Mouse (Mus musculus) midbrain, embryonic 11.5 days (tissue): ENCODE data around the gene Nckipsd. TPM values are rescaled to one million over a fixed set of nuclear protein-coding genes. Genes with fewer than 3 reads are reported as not detected.

Source experiments
- ATAC-seq: fragments of 200-750 bp; cut with Nextera tagmentation; 2 replicates; pipeline ENCODE4 v1.8.0; 2017; ENCODE audit warnings: moderate TSS enrichment, moderate library complexity; ENCODE audit not compliant: low FRiP score
- DNase-seq: peaks from one replicate; pipeline ENCODE4 v3.0.0; 2015; ENCODE audit warnings: low spot score; ENCODE audit errors: missing footprints
- H3K27ac ChIP-seq: fragments of 300-500 bp; sonication (generic); 2 replicates; pipeline ENCODE4 v1.5.1; 2014; ENCODE audit warnings: low read depth, low read length
- H3K27me3 ChIP-seq: fragments of 300-500 bp; sonication (generic); 2 replicates; pipeline ENCODE4 v1.6.1; 2014; ENCODE audit warnings: mild to moderate bottlenecking, low read length, moderate library complexity, mixed read lengths; ENCODE audit not compliant: control insufficient read depth, insufficient read depth
- H3K36me3 ChIP-seq: fragments of 300-500 bp; sonication (generic); 2 replicates; pipeline ENCODE4 v1.6.1; 2014; ENCODE audit warnings: mild to moderate bottlenecking, low read length, moderate library complexity, mixed read lengths; ENCODE audit not compliant: control insufficient read depth, insufficient read depth
- H3K4me1 ChIP-seq: fragments of 300-500 bp; sonication (generic); 2 replicates; pipeline ENCODE4 v1.6.1; 2014; ENCODE audit warnings: low read length; ENCODE audit not compliant: control insufficient read depth, insufficient read depth
- H3K4me2 ChIP-seq: fragments of 300-500 bp; sonication (generic); 2 replicates; pipeline ENCODE4 v1.6.1; 2014; ENCODE audit warnings: mild to moderate bottlenecking, moderate library complexity
- H3K4me3 ChIP-seq: fragments of 300-500 bp; sonication (generic); 2 replicates; pipeline ENCODE4 v1.5.1; 2014; ENCODE audit warnings: low read depth, low read length
- H3K9ac ChIP-seq: fragments of 300-500 bp; sonication (generic); 2 replicates; pipeline ENCODE4 v1.6.1; 2014; ENCODE audit warnings: low read length
- H3K9me3 ChIP-seq: fragments of 300-500 bp; sonication (generic); 2 replicates; pipeline ENCODE4 v1.6.1; 2016; ENCODE audit warnings: low read length; ENCODE audit not compliant: control insufficient read depth
- WGBS: fragments of 180-500 bp; shearing (Covaris S2); extraction: QIAGEN DNeasy Blood & Tissue Kit; methylation state at CpG from one replicate; pipeline ENCODE4 v1.1.7; 2014; 5-methylcytosine and 5-hydroxymethylcytosine counted together
- polyA plus RNA-seq: library from polyadenylated mRNA; unstranded; fragments of >200 nt; fragmentation: Nextera tagmentation; extraction: Ambion mirVana; gene quantifications from 2 replicates; pipeline ENCODE4 v1.2.1, GENCODE M21; 2014

Gene Nckipsd
- polyA plus RNA-seq, 1 experiment from 2014 or later, result 8.3 TPM

DNA sequence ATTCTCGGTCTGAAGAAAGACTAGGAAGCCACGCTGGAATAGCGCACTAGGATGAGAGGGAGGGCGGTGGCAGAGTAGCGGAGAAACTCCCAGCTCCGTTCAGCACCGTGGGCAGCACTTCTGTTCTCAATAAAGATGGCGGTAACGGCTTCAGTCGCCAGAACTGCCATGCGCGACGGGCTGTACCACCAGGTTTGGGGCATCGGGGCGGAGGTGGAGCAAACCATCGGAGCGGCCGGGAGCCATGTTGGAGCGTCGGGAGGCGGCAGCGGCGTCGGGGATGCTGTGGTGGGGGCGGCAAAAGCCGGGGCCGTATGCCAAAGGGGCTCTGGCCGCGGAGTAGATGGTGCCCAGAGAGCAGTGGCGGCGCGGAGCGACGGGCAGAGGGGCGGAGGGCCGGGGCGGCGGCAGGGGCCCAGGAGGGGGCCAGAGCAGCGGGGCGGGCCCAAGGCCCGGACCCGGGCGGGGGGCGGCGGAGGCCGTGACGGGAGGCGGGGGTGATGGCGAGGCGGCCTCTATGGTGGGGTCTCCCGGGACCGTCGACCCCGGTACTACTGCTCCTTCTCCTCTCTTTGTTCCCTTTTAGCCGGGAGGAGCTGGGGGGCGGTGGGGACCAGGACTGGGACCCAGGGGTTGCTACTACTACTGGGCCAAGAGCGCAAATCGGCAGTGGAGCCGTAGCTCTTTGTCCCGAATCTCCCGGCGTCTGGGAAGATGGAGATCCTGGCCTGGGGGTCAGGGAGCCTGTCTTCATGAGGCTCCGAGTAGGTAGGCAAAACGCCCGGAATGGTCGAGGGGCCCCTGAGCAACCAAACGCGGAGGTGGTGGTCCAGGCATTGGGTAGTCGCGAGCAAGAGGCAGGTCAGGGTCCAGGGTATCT lies 17.9 kb downstream of the Nckipsd start, which contains the start of gene Celsr3:
Celsr3 (plus strand) TSS at position 501 of the 880 bp plus-strand sequence.
- WGBS, result 2% methylated on average over 64 of the region's 70 CpGs
- peaks cover 54% of the 10 kb centered on the region for H3K27me3 ChIP-seq
- H3K4me2 ChIP-seq, result peak within 1 kb of the TSS; percentile 79
- peaks cover 22% of the 10 kb centered on the region for H3K4me1 ChIP-seq
- no peaks in the 10 kb centered on the region for H3K36me3 ChIP-seq
- peak; percentile 98 for DNase-seq
- H3K9me3 ChIP-seq, result no peaks in the 10 kb centered on the region
- H3K4me3 ChIP-seq, result peak within 1 kb of the TSS; percentile 66
- peak within 1 kb of the TSS; percentile 40 for H3K27ac ChIP-seq
- peak within 1 kb of the TSS; percentile 73 for H3K9ac ChIP-seq
- peak; percentile 56 for ATAC-seq

DNA sequence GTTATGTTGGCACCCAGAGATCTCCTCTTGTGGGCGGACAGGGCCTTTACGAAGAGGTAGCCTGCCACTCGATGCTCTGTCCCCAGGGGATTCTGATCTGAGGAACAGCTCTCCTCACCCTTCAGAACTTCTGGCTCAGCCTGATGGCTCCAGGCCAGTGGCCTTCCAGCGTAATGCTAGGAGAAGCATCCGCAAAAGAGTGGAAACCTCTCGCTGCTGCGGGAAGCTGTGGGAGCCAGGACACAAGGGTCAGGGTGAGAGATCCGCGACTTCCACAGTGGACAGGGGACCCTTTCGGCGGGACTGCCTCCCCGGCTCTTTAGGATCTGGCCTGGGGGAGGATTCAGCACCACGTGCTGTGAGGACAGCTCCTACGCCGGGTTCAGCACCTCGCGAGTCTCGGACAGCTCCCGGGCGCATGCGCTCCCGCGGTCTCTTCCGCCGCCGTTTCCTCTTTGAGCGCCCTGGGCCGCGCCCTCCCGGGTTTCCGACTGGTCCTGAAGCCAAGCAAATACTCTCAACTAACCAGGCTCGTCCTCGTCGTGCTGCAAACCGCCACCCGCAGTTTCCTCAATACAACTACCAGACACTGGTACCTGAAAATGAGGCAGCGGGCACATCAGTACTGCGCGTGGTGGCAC lies 18.7 kb downstream of the Nckipsd start:
- ATAC-seq (peak; percentile 30), DNase-seq (peak; percentile 99)
- WGBS, result 2% methylated on average over 39 of the region's 39 CpGs
- peak overlapping the region; percentile 73 for H3K9ac ChIP-seq
- H3K4me1 ChIP-seq, result peaks cover 28% of the 10 kb centered on the region
- peak overlapping the region; percentile 66 for H3K4me3 ChIP-seq
- no peaks in the 10 kb centered on the region for H3K36me3 ChIP-seq
- peak overlapping the region; percentile 79 for H3K4me2 ChIP-seq
- peaks cover 61% of the 10 kb centered on the region for H3K27me3 ChIP-seq
- H3K9me3 ChIP-seq, result no peaks in the 10 kb centered on the region
- peak overlapping the region; percentile 40; the same call in 1 of the 2 replicates for H3K27ac ChIP-seq

DNA sequence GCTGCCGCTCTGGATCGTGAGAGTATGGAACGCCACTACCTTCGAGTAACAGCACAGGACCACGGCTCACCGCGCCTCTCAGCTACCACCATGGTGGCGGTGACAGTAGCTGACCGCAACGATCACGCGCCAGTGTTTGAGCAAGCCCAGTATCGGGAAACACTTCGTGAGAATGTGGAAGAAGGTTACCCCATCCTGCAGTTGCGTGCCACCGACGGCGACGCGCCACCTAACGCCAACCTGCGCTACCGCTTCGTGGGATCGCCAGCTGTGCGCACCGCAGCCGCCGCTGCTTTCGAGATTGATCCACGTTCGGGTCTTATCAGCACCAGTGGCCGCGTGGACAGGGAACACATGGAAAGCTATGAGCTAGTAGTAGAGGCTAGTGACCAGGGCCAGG lies 19.3 kb downstream of the Nckipsd start:
- no peak overlapping the region for H3K9ac ChIP-seq
- H3K27ac ChIP-seq, result no peak overlapping the region
- H3K36me3 ChIP-seq, result no peaks in the 10 kb centered on the region
- peak overlapping the region; percentile 79 for H3K4me2 ChIP-seq
- no peaks in the 10 kb centered on the region for H3K9me3 ChIP-seq
- peak overlapping the region; percentile 66 for H3K4me3 ChIP-seq
- 16% methylated on average over 34 of the region's 34 CpGs for WGBS
- ATAC-seq, result no peak
- peaks cover 33% of the 10 kb centered on the region for H3K4me1 ChIP-seq
- DNase-seq, result no peak
- peaks cover 64% of the 10 kb centered on the region for H3K27me3 ChIP-seq

DNA sequence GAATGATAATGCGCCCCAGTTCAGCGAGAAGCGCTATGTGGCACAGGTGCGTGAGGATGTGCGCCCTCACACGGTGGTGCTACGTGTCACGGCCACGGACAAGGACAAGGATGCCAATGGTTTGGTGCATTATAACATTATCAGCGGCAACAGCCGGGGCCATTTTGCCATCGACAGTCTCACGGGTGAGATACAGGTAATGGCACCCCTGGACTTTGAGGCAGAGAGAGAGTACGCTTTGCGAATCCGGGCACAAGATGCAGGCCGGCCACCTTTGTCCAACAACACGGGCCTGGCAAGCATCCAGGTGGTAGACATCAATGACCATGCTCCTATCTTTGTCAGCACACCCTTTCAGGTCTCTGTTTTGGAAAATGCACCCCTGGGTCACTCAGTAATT lies 19.7 kb downstream of the Nckipsd start:
- 67% methylated on average over 18 of the region's 18 CpGs for WGBS
- peak overlapping the region; percentile 79 for H3K4me2 ChIP-seq
- H3K9me3 ChIP-seq, result no peaks in the 10 kb centered on the region
- no peaks in the 10 kb centered on the region for H3K36me3 ChIP-seq
- ATAC-seq, result no peak
- H3K27ac ChIP-seq, result no peak overlapping the region
- peaks cover 66% of the 10 kb centered on the region for H3K27me3 ChIP-seq
- no peak overlapping the region for H3K9ac ChIP-seq
- 0 out of 2 replicates have a peak overlapping the region, but pooled peaks have one; percentile 66 for H3K4me3 ChIP-seq
- no peak for DNase-seq
- peaks cover 36% of the 10 kb centered on the region for H3K4me1 ChIP-seq

DNA sequence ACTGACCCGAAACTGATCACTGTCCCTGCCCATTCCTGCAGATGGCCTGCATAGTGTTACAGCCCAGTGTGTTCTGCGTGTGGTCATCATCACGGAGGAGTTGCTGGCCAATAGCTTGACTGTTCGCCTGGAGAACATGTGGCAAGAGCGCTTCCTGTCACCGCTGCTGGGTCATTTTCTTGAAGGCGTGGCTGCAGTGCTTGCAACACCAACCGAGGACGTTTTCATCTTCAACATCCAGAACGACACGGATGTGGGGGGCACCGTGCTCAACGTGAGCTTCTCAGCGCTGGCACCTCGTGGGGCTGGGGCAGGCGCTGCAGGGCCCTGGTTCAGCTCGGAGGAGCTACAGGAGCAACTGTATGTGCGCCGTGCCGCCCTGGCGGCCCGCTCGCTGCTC lies 23.5 kb downstream of the Nckipsd start:
- Histone ChIP-seq H3K4me1 (peaks cover 26% of the 10 kb centered on the region), H3K36me3 (no peaks in the 10 kb centered on the region; the same call in 1 of the 2 replicates), H3K9ac (no peak overlapping the region), H3K27ac (no peak overlapping the region), H3K4me2 (peak overlapping the region; percentile 88), H3K9me3 (no peaks in the 10 kb centered on the region), H3K4me3 (peak overlapping the region; percentile 38), H3K27me3 (peaks cover 42% of the 10 kb centered on the region)
- DNase-seq, result peak; percentile 91
- no peak for ATAC-seq
- WGBS, result 10% methylated on average over 23 of the region's 23 CpGs

DNA sequence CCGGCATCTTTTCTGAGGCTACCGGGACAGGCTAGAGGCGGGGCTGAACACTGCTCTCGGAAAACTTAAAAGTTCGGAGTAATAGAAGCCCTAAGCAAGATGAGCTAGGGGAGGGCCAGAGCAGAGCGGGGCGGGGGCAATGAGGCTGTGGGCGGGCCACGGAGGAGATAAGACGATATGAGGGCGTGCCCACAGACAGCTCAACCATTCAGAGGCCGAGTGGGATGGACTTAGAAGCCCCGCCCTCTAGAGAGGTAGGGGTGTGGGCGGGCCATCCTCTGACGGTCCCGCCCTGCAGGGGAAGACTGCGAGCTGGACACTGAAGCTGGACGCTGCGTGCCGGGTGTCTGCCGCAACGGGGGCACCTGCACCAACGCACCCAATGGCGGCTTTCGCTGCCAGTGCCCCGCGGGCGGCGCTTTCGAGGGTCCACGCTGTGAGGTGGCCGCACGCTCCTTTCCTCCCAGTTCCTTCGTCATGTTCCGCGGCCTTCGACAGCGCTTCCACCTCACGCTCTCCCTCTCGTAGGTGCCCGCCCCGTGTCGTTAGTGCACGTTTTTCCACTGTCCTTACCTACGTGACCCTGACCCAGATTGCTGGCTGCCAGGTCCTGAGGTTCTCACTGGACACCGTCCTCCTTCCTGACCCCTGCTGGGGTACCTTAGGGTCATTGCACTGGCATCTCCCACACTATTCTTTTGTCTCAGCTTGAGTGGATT lies 24.4 kb downstream of the Nckipsd start:
- DNase-seq (peak; percentile 97), ATAC-seq (peak; percentile 97)
- Histone ChIP-seq H3K4me2 (peak overlapping the region; percentile 88), H3K27me3 (peaks cover 35% of the 10 kb centered on the region), H3K36me3 (no peaks in the 10 kb centered on the region; the same call in 1 of the 2 replicates), H3K27ac (no peak overlapping the region), H3K4me1 (peaks cover 19% of the 10 kb centered on the region), H3K4me3 (peak overlapping the region; percentile 38), H3K9me3 (no peaks in the 10 kb centered on the region), H3K9ac (no peak overlapping the region)
- 7% methylated on average over 40 of the region's 46 CpGs for WGBS

DNA sequence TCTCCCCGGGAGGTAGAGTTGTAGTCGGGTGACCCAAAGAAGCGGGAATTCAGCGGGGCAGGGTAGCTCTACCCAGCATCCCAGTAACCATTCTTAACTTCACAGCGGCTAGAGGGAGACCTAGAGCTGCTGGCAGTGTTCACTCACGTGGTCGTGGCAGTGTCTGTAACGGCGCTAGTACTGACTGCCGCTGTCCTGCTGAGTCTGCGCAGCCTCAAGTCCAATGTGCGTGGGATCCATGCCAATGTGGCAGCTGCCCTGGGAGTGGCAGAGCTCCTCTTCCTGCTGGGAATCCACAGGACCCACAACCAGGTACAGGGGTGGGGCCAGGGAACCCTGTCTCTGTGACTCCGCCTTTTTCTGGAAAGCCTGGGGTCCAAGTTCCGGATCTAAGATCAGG lies 34.8 kb downstream of the Nckipsd start:
- no peak overlapping the region for H3K27ac ChIP-seq
- ATAC-seq, result peak; percentile 33; the same call in 1 of the 2 replicates
- 25% methylated on average over 14 of the region's 14 CpGs for WGBS
- peak; percentile 77 for DNase-seq
- H3K9ac ChIP-seq, result no peak overlapping the region
- no peaks in the 10 kb centered on the region for H3K4me1 ChIP-seq
- no peaks in the 10 kb centered on the region for H3K9me3 ChIP-seq
- H3K4me2 ChIP-seq, result no peak overlapping the region
- H3K4me3 ChIP-seq, result no peak overlapping the region
- H3K36me3 ChIP-seq, result 0 out of 2 replicates have a peak, but pooled peaks cover 2% of the 10 kb centered on the region
- no peaks in the 10 kb centered on the region for H3K27me3 ChIP-seq

DNA sequence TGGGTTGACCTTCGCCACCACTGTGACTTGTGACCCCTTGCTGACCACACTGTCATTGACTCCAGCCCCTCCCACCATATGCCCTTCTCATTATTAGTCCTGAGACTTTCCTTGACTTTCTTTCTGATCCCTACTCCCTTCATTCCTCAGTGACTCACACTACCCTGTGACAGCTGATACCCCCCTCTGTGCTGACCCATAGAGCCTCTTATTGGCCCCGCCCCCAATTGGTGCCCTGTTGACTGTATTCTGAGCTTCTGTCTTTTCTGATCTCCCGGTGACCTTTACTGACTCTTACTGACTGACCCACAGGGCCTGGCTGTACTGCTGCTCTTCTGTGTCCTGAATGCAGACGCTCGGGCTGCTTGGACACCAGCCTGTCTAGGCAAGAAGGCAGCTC lies 37.2 kb downstream of the Nckipsd start:
- Histone ChIP-seq H3K4me1 (no peaks in the 10 kb centered on the region), H3K4me2 (no peak overlapping the region), H3K27ac (no peak overlapping the region), H3K27me3 (no peaks in the 10 kb centered on the region), H3K36me3 (0 out of 2 replicates have a peak, but pooled peaks cover 5% of the 10 kb centered on the region), H3K4me3 (no peak overlapping the region), H3K9ac (no peak overlapping the region), H3K9me3 (no peaks in the 10 kb centered on the region)
- DNase-seq (peak; percentile 35), ATAC-seq (no peak)
- WGBS, result 84% methylated on average over 5 of the region's 5 CpGs
